Mouse (Mus musculus) small intestine, adult 2 months (tissue): ENCODE data around the gene Creb5. TPM values are rescaled to one million over a fixed set of nuclear protein-coding genes. Genes with fewer than 3 reads are reported as not detected.

Experiments used
- H3K27ac ChIP-seq: fragments of 200-500 bp; 2 replicates; pipeline ENCODE4 v1.5.1; 2012; ENCODE audit warnings: low read depth, low read length, control low read depth, inconsistent platforms; ENCODE audit not compliant: insufficient read depth
- H3K27me3 ChIP-seq: fragments of 200-500 bp; 2 replicates; pipeline ENCODE4 v1.6.1; 2012; ENCODE audit warnings: mild to moderate bottlenecking, moderate library complexity, low read length, inconsistent platforms; ENCODE audit not compliant: control insufficient read depth, insufficient read depth
- H3K36me3 ChIP-seq: fragments of 200-500 bp; 2 replicates; pipeline ENCODE4 v1.6.1; 2012; ENCODE audit warnings: mild to moderate bottlenecking, low read length, control low read depth, inconsistent platforms; ENCODE audit not compliant: control insufficient read depth, insufficient read depth
- H3K4me1 ChIP-seq: fragments of 200-500 bp; 2 replicates; pipeline ENCODE4 v1.6.1; 2012; ENCODE audit warnings: low read length, inconsistent platforms, mixed read lengths; ENCODE audit not compliant: control insufficient read depth, insufficient read depth, insufficient read length
- H3K4me3 ChIP-seq: fragments of 200-500 bp; 2 replicates; pipeline ENCODE4 v1.5.1; 2012; ENCODE audit warnings: low read depth, mild to moderate bottlenecking, control low read depth, inconsistent platforms, low read length, moderate library complexity
- CTCF ChIP-seq: fragments of 200-500 bp; IDR thresholded peaks from 2 replicates; pipeline ENCODE4 v1.5.1; 2012; ENCODE audit warnings: low read depth, mild to moderate bottlenecking, control low read depth, inconsistent platforms, low read length, moderate library complexity, mixed read lengths; ENCODE audit not compliant: insufficient replicate concordance, insufficient read length; ENCODE audit errors: extremely low read depth
- POLR2A ChIP-seq: fragments of 200-500 bp; IDR thresholded peaks from 2 replicates; pipeline ENCODE4 v1.6.1; 2012; ENCODE audit warnings: low read depth, mild to moderate bottlenecking, control low read depth, inconsistent platforms, low read length, moderate library complexity
- WGBS: fragments of 180-500 bp; shearing (Covaris S2); methylation state at CpG from one replicate; pipeline ENCODE4 v1.1.7; 2018; 5-methylcytosine and 5-hydroxymethylcytosine counted together
- polyA plus RNA-seq: library from polyadenylated mRNA; depleted of rRNA; stranded (reverse); fragments of >200 nt; gene quantifications from 2 replicates; pipeline ENCODE4 v1.2.3, GENCODE M21; 2012

The Creb5 gene
- polyA plus RNA-seq, 1 experiment, result 1.1 TPM

DNA sequence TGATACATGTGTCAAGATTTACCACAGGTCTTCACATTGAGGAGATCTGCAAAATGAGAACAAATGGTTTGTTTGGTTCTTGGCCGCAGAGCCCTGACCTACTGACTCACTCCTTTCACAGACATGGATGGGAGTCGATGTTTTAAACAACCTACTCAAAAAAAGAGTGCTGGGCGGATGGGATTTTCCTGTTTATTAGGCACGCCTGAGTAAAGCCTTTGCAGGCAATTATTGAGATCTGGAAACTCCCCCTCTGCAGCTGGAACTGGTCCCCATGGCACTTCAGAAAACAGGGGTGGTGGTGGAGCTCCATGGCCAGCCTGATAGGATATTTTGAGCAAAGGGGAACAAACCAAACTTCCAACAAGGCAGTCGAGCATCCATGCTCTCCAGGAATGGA is 258.9 kb downstream of the Creb5 start:
- Histone ChIP-seq H3K27ac (no peak overlapping the region), H3K36me3 (no peaks in the 10 kb centered on the region), H3K4me3 (no peak overlapping the region), H3K4me1 (no peaks in the 10 kb centered on the region), H3K27me3 (no peaks in the 10 kb centered on the region)
- TF ChIP-seq POLR2A, result no peak
- no peak for TF ChIP-seq CTCF
- 55% methylated on average over 5 of the region's 5 CpGs for WGBS

DNA sequence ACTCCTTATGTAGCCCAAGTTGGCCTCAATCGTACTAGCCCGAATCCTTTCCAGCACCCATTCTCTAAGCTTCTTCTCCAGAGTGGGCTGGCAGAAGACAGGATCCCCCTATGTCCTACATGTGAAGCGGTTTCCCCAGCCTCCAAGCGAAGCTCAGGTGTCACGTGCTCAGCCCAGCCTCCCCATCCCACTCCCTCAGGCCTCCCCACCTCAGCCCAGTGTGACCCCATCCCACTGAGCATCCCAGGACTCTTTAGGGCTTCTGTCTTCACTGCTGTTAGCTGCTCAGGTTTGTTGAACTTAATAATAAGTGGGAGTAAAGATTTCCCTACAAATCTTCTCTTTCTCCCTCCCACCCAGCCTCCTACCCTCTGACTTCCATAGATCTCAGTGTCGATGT is 261.2 kb downstream of the Creb5 start:
- H3K27me3 ChIP-seq, result no peaks in the 10 kb centered on the region
- H3K27ac ChIP-seq, result no peak overlapping the region
- H3K4me1 ChIP-seq, result no peaks in the 10 kb centered on the region
- H3K36me3 ChIP-seq, result no peaks in the 10 kb centered on the region
- 65% methylated on average over 6 of the region's 6 CpGs for WGBS
- no peak for TF ChIP-seq CTCF
- no peak for TF ChIP-seq POLR2A
- H3K4me3 ChIP-seq, result no peak overlapping the region

GRCm38 (mm10) chr6:53549409-53549808 is 262.3 kb downstream of the Creb5 start:
- Histone ChIP-seq H3K27ac (no peak overlapping the region), H3K4me3 (no peak overlapping the region), H3K4me1 (no peaks in the 10 kb centered on the region), H3K27me3 (no peaks in the 10 kb centered on the region), H3K36me3 (no peaks in the 10 kb centered on the region)
- no peak for TF ChIP-seq CTCF
- TF ChIP-seq POLR2A, result no peak
- WGBS, result 59% methylated on average over 6 of the region's 6 CpGs

DNA sequence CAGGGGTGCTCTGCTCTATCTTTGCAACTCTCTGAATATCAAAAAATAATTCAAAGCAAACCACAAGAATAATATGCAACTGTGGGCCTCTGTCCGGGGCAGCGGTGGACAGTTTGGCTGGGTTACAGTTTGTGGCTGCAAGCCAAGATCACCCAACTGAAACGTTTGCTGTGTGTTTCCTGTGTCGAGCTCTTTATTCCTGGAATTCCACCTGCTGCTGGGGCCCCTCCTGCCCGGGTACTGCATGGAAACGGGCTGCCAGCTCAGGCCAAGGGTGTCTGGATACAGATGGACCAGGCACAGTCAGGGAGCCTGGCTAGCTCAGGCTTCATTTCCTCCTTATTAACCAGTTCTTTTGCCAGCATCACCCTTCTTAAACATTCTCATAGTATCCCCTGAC is 269.0 kb downstream of the Creb5 start:
- TF ChIP-seq CTCF (no peak), POLR2A (no peak)
- H3K36me3 ChIP-seq, result no peaks in the 10 kb centered on the region
- H3K27ac ChIP-seq, result no peak overlapping the region
- H3K4me1 ChIP-seq, result no peaks in the 10 kb centered on the region
- 19% methylated on average over 6 of the region's 6 CpGs for WGBS
- H3K4me3 ChIP-seq, result no peak overlapping the region
- no peaks in the 10 kb centered on the region for H3K27me3 ChIP-seq

- no peaks in the 10 kb centered on the region for H3K4me1 ChIP-seq
- TF ChIP-seq POLR2A, result no peak
- no peak for TF ChIP-seq CTCF
- H3K27me3 ChIP-seq, result no peaks in the 10 kb centered on the region
- WGBS, result 67% methylated on average over 5 of the region's 5 CpGs
- no peaks in the 10 kb centered on the region for H3K36me3 ChIP-seq
- H3K27ac ChIP-seq, result no peak overlapping the region
- H3K4me3 ChIP-seq, result no peak overlapping the region
Observed at GRCm38 (mm10) chr6:53560928-53561327, 273.9 kb downstream of the Creb5 start.

GRCm38 (mm10) chr6:53562586-53562985 is 275.5 kb downstream of the Creb5 start:
- Histone ChIP-seq H3K4me3 (no peak overlapping the region), H3K36me3 (no peaks in the 10 kb centered on the region), H3K27ac (no peak overlapping the region), H3K4me1 (no peaks in the 10 kb centered on the region), H3K27me3 (no peaks in the 10 kb centered on the region)
- 70% methylated on average over 7 of the region's 7 CpGs for WGBS
- no peak for TF ChIP-seq POLR2A

- H3K4me3 ChIP-seq, result no peak overlapping the region
- no peaks in the 10 kb centered on the region for H3K4me1 ChIP-seq
- no peaks in the 10 kb centered on the region for H3K36me3 ChIP-seq
- WGBS, result 60% methylated on average over 16 of the region's 16 CpGs
- H3K27me3 ChIP-seq, result no peaks in the 10 kb centered on the region
- TF ChIP-seq CTCF (no peak), POLR2A (no peak)
- H3K27ac ChIP-seq, result no peak overlapping the region
Observed at GRCm38 (mm10) chr6:53563546-53564185, 276.6 kb downstream of the Creb5 start.
